Comparison of ENCODE assay signal across 8 mouse cellular contexts in the genomic region with DNA sequence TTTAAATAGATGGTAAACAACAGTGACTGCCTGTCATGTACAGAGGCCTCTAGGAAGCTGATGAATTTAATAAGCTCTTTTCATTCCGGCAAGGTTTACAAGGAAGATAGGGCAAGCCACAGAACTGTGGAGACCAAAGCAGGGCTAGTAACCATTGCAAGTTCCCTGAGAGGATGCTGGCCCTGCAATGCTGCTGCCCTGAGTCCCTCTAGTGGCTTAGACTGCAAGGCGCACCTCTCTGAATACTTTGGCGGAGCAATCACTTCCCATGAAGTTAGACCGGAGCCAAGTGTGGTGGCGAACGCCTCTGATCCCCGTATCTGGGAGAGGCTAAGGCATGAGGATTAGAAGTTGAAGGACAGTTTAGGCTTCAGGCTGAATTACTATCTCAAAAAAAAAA. TPM values are rescaled to one million over a fixed set of nuclear protein-coding genes. Genes with fewer than 3 reads are reported as not detected.
DNase-seq lines count a peak whose midpoint lies in the region; ATAC-seq and TF ChIP-seq lines count a peak whose summit lies in the region.

No protein-coding gene starts in this region.

- TF ChIP-seq EP300 in MEL (IDR thresholded peaks at IDR 0.05; ENCODE audit: low read depth in 1 of 2, low read length in 2 of 2) = no peak

- no peaks in the 10 kb centered on the region for H3K4me1 ChIP-seq in MEL (ENCODE audit: control insufficient read depth in 1 of 2, insufficient read depth in 2 of 2, low read length in 2 of 2)
- H3K4me1 ChIP-seq in forebrain, embryonic 13.5 days = no peaks in the 10 kb centered on the region
- no peaks in the 10 kb centered on the region for H3K4me1 ChIP-seq in lung, embryonic 15.5 days

- peak; percentile 14 for TF ChIP-seq RAD21 in MEL (IDR thresholded peaks at IDR 0.05; ENCODE audit: low read depth, low read length)

- H3K27ac ChIP-seq in MEL (ENCODE audit: control insufficient read depth, low read depth, low read length) = no peak overlapping the region
- no peak overlapping the region for H3K27ac ChIP-seq in forebrain, embryonic 13.5 days
- no peak overlapping the region for H3K27ac ChIP-seq in lung, embryonic 15.5 days

- TF ChIP-seq POLR2A in MEL (IDR thresholded peaks at IDR 0.05; ENCODE audit: control insufficient read depth in 1 of 2, insufficient read depth in 1 of 2, low read depth in 1 of 2, low read length in 2 of 2, poor library complexity in 1 of 2) = no peak

- intact Hi-C loops in heart, postnatal 25 days (cut with DNase I) = loop anchor here (5.0 kb wide), 2 partner anchors 60 to 220 kb away; no protein-coding TSS in a partner anchor

- H3K9ac ChIP-seq in MEL (ENCODE audit: control insufficient read depth, low read depth, low read length, poor library complexity, severe bottlenecking) = no peak overlapping the region
- H3K9ac ChIP-seq in forebrain, embryonic 13.5 days = no peak overlapping the region
- no peak overlapping the region for H3K9ac ChIP-seq in lung, embryonic 15.5 days

- H3K27me3 ChIP-seq in MEL (ENCODE audit: control insufficient read depth in 1 of 2, insufficient read depth in 2 of 2, low read length in 2 of 2) = no peaks in the 10 kb centered on the region
- H3K27me3 ChIP-seq in forebrain, embryonic 13.5 days = no peaks in the 10 kb centered on the region
- no peaks in the 10 kb centered on the region for H3K27me3 ChIP-seq in lung, embryonic 15.5 days

- peak; percentile 87 for ATAC-seq in forebrain, embryonic 13.5 days
- peak; percentile 75; the same call in 1 of the 2 replicates for ATAC-seq in lung, embryonic 15.5 days (ENCODE audit: borderline replicate concordance, extremely low read depth, low FRiP score, low TSS enrichment)

- DNase-seq in MEL (ENCODE audit: low read depth, low spot score) = peak; percentile 6
- DNase-seq in c-Kit-positive CD71-positive TER-119-negative erythroid progenitor cells, embryonic 14.5 days (ENCODE audit: low read depth) = peak; percentile 3
- peak; percentile 18 for DNase-seq in heart, postnatal 25 days (ENCODE audit: low spot score)
- peak; percentile 82 to 89 for DNase-seq in kidney, postnatal 4 days
- DNase-seq in retina, postnatal 1 day = peak; percentile 82
- peak; percentile 74 for DNase-seq in yolk sac, embryonic 10.5 days (ENCODE audit: low spot score)

- H3K4me3 ChIP-seq in MEL (ENCODE audit: control insufficient read depth in 1 of 2, insufficient read depth in 1 of 2, low read depth in 2 of 2, low read length in 2 of 2) = no peak overlapping the region
- no peak overlapping the region for H3K4me3 ChIP-seq in forebrain, embryonic 13.5 days
- no peak overlapping the region for H3K4me3 ChIP-seq in lung, embryonic 15.5 days

- TF ChIP-seq CTCF in MEL (IDR thresholded peaks at IDR 0.05 in 2 of 3, conservative IDR thresholded peaks at IDR 0.05 in 1 of 3; ENCODE audit: control insufficient read depth in 1 of 3, insufficient read depth in 1 of 3, low read depth in 2 of 3, low read length in 3 of 3, poor library complexity in 1 of 3, severe bottlenecking in 1 of 3) = peak in 2 of 3 experiments; percentile 34; a peak in 4 of 6 replicates

- no peaks in the 10 kb centered on the region for H3K79me2 ChIP-seq in MEL (ENCODE audit: control insufficient read depth, insufficient read depth, low read length, poor library complexity)

- H3K36me3 ChIP-seq in MEL (ENCODE audit: control insufficient read depth in 1 of 2, insufficient read depth in 2 of 2, low read length in 2 of 2) = no peaks in the 10 kb centered on the region
- no peaks in the 10 kb centered on the region for H3K36me3 ChIP-seq in forebrain, embryonic 13.5 days (ENCODE audit: poor library complexity, severe bottlenecking)
- no peaks in the 10 kb centered on the region for H3K36me3 ChIP-seq in lung, embryonic 15.5 days

- no peaks in the 10 kb centered on the region for H3K9me3 ChIP-seq in MEL (replicated peaks; ENCODE audit: insufficient read depth, low read length)
- no peaks in the 10 kb centered on the region for H3K9me3 ChIP-seq in forebrain, embryonic 13.5 days (replicated peaks)
- H3K9me3 ChIP-seq in lung, embryonic 15.5 days = no peaks in the 10 kb centered on the region

- no peak overlapping the region for H3K4me2 ChIP-seq in forebrain, embryonic 13.5 days
- no peak overlapping the region for H3K4me2 ChIP-seq in lung, embryonic 15.5 days

- 6% methylated on average over 7 of the region's 7 CpGs for WGBS in forebrain, embryonic 13.5 days
- 4% methylated on average over 7 of the region's 7 CpGs for WGBS in lung, embryonic 15.5 days

TF ChIP-seq in MEL, 35 proteins besides CTCF, POLR2A, EP300 and RAD21:
- TF ChIP-seq SMC3 (IDR thresholded peaks at IDR 0.05; ENCODE audit: low read depth, low read length) (0 out of 2 replicates have a peak, but pooled peaks have one; percentile 15), HCFC1 (IDR thresholded peaks at IDR 0.05; ENCODE audit: low read depth, low read length) (no peak), CHD1 (IDR thresholded peaks at IDR 0.05; ENCODE audit: low read depth, low read length) (no peak), ZMIZ1 (IDR thresholded peaks at IDR 0.05; ENCODE audit: low read depth, low read length) (no peak), GABPA (IDR thresholded peaks at IDR 0.05; ENCODE audit: low read depth, low read length) (no peak), UBTF (IDR thresholded peaks at IDR 0.05; ENCODE audit: borderline replicate concordance, insufficient read depth, low read depth, low read length) (no peak), SIN3A (IDR thresholded peaks at IDR 0.05; ENCODE audit: low read length) (no peak)
TF ChIP-seq in MEL: peak in this region for 1.

RNA-seq across cellular contexts. Expression of gene Zbed3, which starts 36.4 kb away (rescaled TPM):
- total RNA-seq in MEL (2012; rRNA removed) = not detected in 2 replicates
- not detected for polyA plus RNA-seq in MEL (2012; ENCODE audit: insufficient read depth in 1 of 2, insufficient read length in 2 of 2, low read depth in 1 of 2, low replicate concordance in 2 of 2, missing spikeins in 1 of 2)
- polyA plus RNA-seq in forebrain, embryonic 13.5 days (2015; fragmentation: Nextera tagmentation; extraction: Ambion mirVana) = 49.7 and 53.6 TPM in 2 replicates
- total RNA-seq in heart, postnatal 25 days (2021) = 10 to 100 TPM; 15.1 to 16.2 TPM
- 65.0 and 65.6 TPM in 2 replicates for polyA plus RNA-seq in lung, embryonic 15.5 days (2015; fragmentation: Nextera tagmentation; extraction: Ambion mirVana)

RNA-seq across cellular contexts. Expression of gene Pde8b, which starts 36.9 kb away (rescaled TPM):
- 0.04 TPM in 1 of 2 replicates, not detected in the other for total RNA-seq in MEL (2012; rRNA removed)
- polyA plus RNA-seq in MEL (2012; ENCODE audit: insufficient read depth in 1 of 2, insufficient read length in 2 of 2, low read depth in 1 of 2, low replicate concordance in 2 of 2, missing spikeins in 1 of 2) = under 1 TPM in 1 of 2 experiments, not detected in 1; 0.40 TPM
- polyA plus RNA-seq in forebrain, embryonic 13.5 days (2015; fragmentation: Nextera tagmentation; extraction: Ambion mirVana) = 2.3 and 3.8 TPM in 2 replicates
- total RNA-seq in heart, postnatal 25 days (2021) = 1 to 10 TPM; 3.4 to 3.9 TPM
- 5.9 and 6.6 TPM in 2 replicates for polyA plus RNA-seq in lung, embryonic 15.5 days (2015; fragmentation: Nextera tagmentation; extraction: Ambion mirVana)

Comparison
In these comparisons a context has a peak if more than half of its experiments do, and no peak if none do; other contexts are left out.
1. DNase-seq: peak in every context shown above with its lines; median percentile 86 in kidney, postnatal 4 days; 82 in retina, postnatal 1 day; 74 in yolk sac, embryonic 10.5 days; 18 in heart, postnatal 25 days; 6 in MEL; 3 in c-Kit-positive CD71-positive TER-119-negative erythroid progenitor cells, embryonic 14.5 days.
2. RNA of gene Zbed3, which starts 36.4 kb away (polyA plus RNA-seq): 65.0 to 65.6 TPM in lung, embryonic 15.5 days and 49.7 to 53.6 TPM in forebrain, embryonic 13.5 days; not detected in MEL; every median in the first group is over 10 times any median in the second.